28 mouse cellular contexts compared by ENCODE assay signal in genomic region chr6:114842863-114843262, GRCm38 (mm10).
DNase-seq lines count a peak whose midpoint lies in the region; ATAC-seq and TF ChIP-seq lines count a peak whose summit lies in the region.
"Had no signal": no experiment of that assay in that cellular context is flagged by ENCODE, and none has a peak within 500 bp of the region (broad histone marks: within the 10 kb centered on the region; RNA-seq: fewer than 3 reads in every experiment).

No protein-coding gene starts in this region.

- DNase-seq in hindbrain, embryonic 11.5 days (ENCODE audit: low spot score), result no peak
- DNase-seq in liver, embryonic 14.5 days (ENCODE audit: low read depth in 3 of 3, low spot score in 3 of 3), result no peak
- no peak for DNase-seq in liver
- DNase-seq in embryonic facial prominence, embryonic 14.5 days (ENCODE audit: low spot score), result no peak
- DNase-seq in stomach, postnatal 0 days (ENCODE audit: low spot score), result no peak
- no peak for DNase-seq in cerebellum, postnatal 4 days (ENCODE audit: low spot score in 2 of 2)
- no peak for DNase-seq in cerebellum, adult 8-10 months
- DNase-seq: adrenal gland, postnatal 14 days; cerebellum, postnatal 14 days; embryo, embryonic 11 days; gastrocnemius, postnatal 36 days; heart, postnatal 4 days; kidney, adult 11 months; lung, postnatal 36 days; midbrain, embryonic 14.5 days; right cerebral cortex, postnatal 4 days; thymus, adult 18-20 months; thymus, postnatal 4 days had no signal

- ATAC-seq in hindbrain, embryonic 13.5 days (ENCODE audit: low FRiP score), result no peak
- ATAC-seq in hindbrain, embryonic 11.5 days (ENCODE audit: low FRiP score), result no peak
- ATAC-seq in liver, embryonic 14.5 days (ENCODE audit: insufficient read depth), result no peak
- ATAC-seq in embryonic facial prominence, embryonic 14.5 days (ENCODE audit: low read depth), result no peak
- ATAC-seq in stomach, postnatal 0 days (ENCODE audit: low FRiP score, low TSS enrichment), result no peak
- ATAC-seq: hindbrain, embryonic 16.5 days had no signal

- H3K9ac ChIP-seq in hindbrain, embryonic 13.5 days, result no peak overlapping the region
- H3K9ac ChIP-seq in hindbrain, embryonic 11.5 days (ENCODE audit: low read depth, low read length), result no peak overlapping the region
- no peak overlapping the region for H3K9ac ChIP-seq in liver, embryonic 14.5 days (replicated peaks)
- no peak overlapping the region for H3K9ac ChIP-seq in embryonic facial prominence, embryonic 14.5 days (ENCODE audit: low read depth, low read length)
- H3K9ac ChIP-seq in stomach, postnatal 0 days (ENCODE audit: low read length), result no peak overlapping the region
- H3K9ac ChIP-seq: forebrain, embryonic 12.5 days; heart, embryonic 15.5 days; kidney, embryonic 15.5 days; limb, embryonic 13.5 days; liver, embryonic 15.5 days; lung, embryonic 15.5 days; neural tube, embryonic 13.5 days; stomach, embryonic 15.5 days had no signal

- H3K4me1 ChIP-seq in hindbrain, embryonic 13.5 days (replicated peaks), result peaks cover 44% of the 10 kb centered on the region
- peaks cover 8% of the 10 kb centered on the region; the same call in 1 of the 2 replicates for H3K4me1 ChIP-seq in hindbrain, embryonic 11.5 days (replicated peaks; ENCODE audit: control insufficient read depth, insufficient read depth, low read length)
- 0 out of 4 replicates have a peak, but pooled peaks cover 0 to 4% of the 10 kb centered on the region in 2 experiments for H3K4me1 ChIP-seq in liver, embryonic 14.5 days (replicated peaks; ENCODE audit: control insufficient read depth in 2 of 2, insufficient read depth in 2 of 2, low read length in 1 of 2)
- peaks cover 36% of the 10 kb centered on the region for H3K4me1 ChIP-seq in embryonic facial prominence, embryonic 14.5 days (ENCODE audit: control insufficient read depth, insufficient read depth, low read length)
- 0 out of 2 replicates have a peak, but pooled peaks cover 2% of the 10 kb centered on the region for H3K4me1 ChIP-seq in stomach, postnatal 0 days (replicated peaks; ENCODE audit: control insufficient read depth, insufficient read depth)

- no peaks in the 10 kb centered on the region for H3K36me3 ChIP-seq in hindbrain, embryonic 13.5 days
- no peaks in the 10 kb centered on the region for H3K36me3 ChIP-seq in hindbrain, embryonic 11.5 days (ENCODE audit: control insufficient read depth, insufficient read depth, low read length)
- H3K36me3 ChIP-seq in liver, embryonic 14.5 days (replicated peaks; ENCODE audit: control insufficient read depth, insufficient read depth, low read depth), result no peaks in the 10 kb centered on the region
- no peaks in the 10 kb centered on the region for H3K36me3 ChIP-seq in embryonic facial prominence, embryonic 14.5 days (ENCODE audit: control insufficient read depth, insufficient read depth, low read length)
- no peaks in the 10 kb centered on the region for H3K36me3 ChIP-seq in stomach, postnatal 0 days (ENCODE audit: control insufficient read depth, insufficient read depth, low read length)
- H3K36me3 ChIP-seq: forebrain, embryonic 12.5 days; heart, embryonic 15.5 days; kidney, embryonic 15.5 days; limb, embryonic 13.5 days; liver, embryonic 15.5 days; lung, embryonic 15.5 days; neural tube, embryonic 13.5 days; stomach, embryonic 15.5 days had no signal

- no peak overlapping the region for H3K4me2 ChIP-seq in hindbrain, embryonic 13.5 days
- H3K4me2 ChIP-seq in hindbrain, embryonic 11.5 days (replicated peaks; ENCODE audit: low read depth, low read length), result no peak overlapping the region
- H3K4me2 ChIP-seq in liver, embryonic 14.5 days (ENCODE audit: low read depth), result no peak overlapping the region
- no peak overlapping the region for H3K4me2 ChIP-seq in embryonic facial prominence, embryonic 14.5 days (ENCODE audit: low read depth, low read length)
- H3K4me2 ChIP-seq in stomach, postnatal 0 days (replicated peaks; ENCODE audit: low read depth), result no peak overlapping the region
- H3K4me2 ChIP-seq: forebrain, embryonic 12.5 days; heart, embryonic 15.5 days; kidney, embryonic 15.5 days; limb, embryonic 13.5 days; liver, embryonic 15.5 days; lung, embryonic 15.5 days; neural tube, embryonic 13.5 days; stomach, embryonic 15.5 days had no signal

- no peaks in the 10 kb centered on the region for H3K9me3 ChIP-seq in hindbrain, embryonic 13.5 days
- no peaks in the 10 kb centered on the region for H3K9me3 ChIP-seq in hindbrain, embryonic 11.5 days (ENCODE audit: control insufficient read depth, low read length)
- H3K9me3 ChIP-seq in liver, embryonic 14.5 days (ENCODE audit: control insufficient read depth, low read length), result no peaks in the 10 kb centered on the region
- H3K9me3 ChIP-seq in embryonic facial prominence, embryonic 14.5 days (ENCODE audit: control insufficient read depth, low read length), result peaks cover 10% of the 10 kb centered on the region; the same call in 1 of the 2 replicates
- no peaks in the 10 kb centered on the region for H3K9me3 ChIP-seq in stomach, postnatal 0 days (ENCODE audit: control insufficient read depth, low read length)
- H3K9me3 ChIP-seq: forebrain, embryonic 12.5 days; heart, embryonic 15.5 days; liver, embryonic 15.5 days; stomach, embryonic 15.5 days had no signal

- H3K4me3 ChIP-seq in hindbrain, embryonic 13.5 days, result no peak overlapping the region
- no peak overlapping the region for H3K4me3 ChIP-seq in hindbrain, embryonic 11.5 days (ENCODE audit: low read depth, low read length)
- no peak overlapping the region for H3K4me3 ChIP-seq in liver, embryonic 14.5 days (ENCODE audit: insufficient read depth in 1 of 2, low read depth in 2 of 2, low read length in 2 of 2)
- H3K4me3 ChIP-seq in embryonic facial prominence, embryonic 14.5 days (ENCODE audit: low read depth, low read length), result no peak overlapping the region
- H3K4me3 ChIP-seq in stomach, postnatal 0 days (ENCODE audit: low read depth, low read length), result no peak overlapping the region
- H3K4me3 ChIP-seq: forebrain, embryonic 12.5 days; heart, embryonic 15.5 days; kidney, embryonic 15.5 days; limb, embryonic 13.5 days; liver, embryonic 15.5 days; lung, embryonic 15.5 days; neural tube, embryonic 13.5 days; stomach, embryonic 15.5 days had no signal

- WGBS in hindbrain, embryonic 13.5 days, result 93% methylated on average over 2 of the region's 2 CpGs
- whole genome bisulfite sequencing in hindbrain, embryonic 11.5 days, result 86% methylated on average over 2 of the region's 2 CpGs
- WGBS in liver, embryonic 14.5 days (ENCODE audit: insufficient replicate concordance), result 69% methylated on average over 2 of the region's 2 CpGs
- WGBS in embryonic facial prominence, embryonic 14.5 days, result 68% methylated on average over 2 of the region's 2 CpGs
- WGBS in stomach, postnatal 0 days, result 93% methylated on average over 2 of the region's 2 CpGs

- H3K27me3 ChIP-seq in hindbrain, embryonic 13.5 days, result no peaks in the 10 kb centered on the region
- no peaks in the 10 kb centered on the region for H3K27me3 ChIP-seq in hindbrain, embryonic 11.5 days (ENCODE audit: control insufficient read depth, insufficient read depth, low read length)
- no peaks in the 10 kb centered on the region for H3K27me3 ChIP-seq in liver, embryonic 14.5 days (ENCODE audit: control insufficient read depth, insufficient read depth, low read length)
- H3K27me3 ChIP-seq in embryonic facial prominence, embryonic 14.5 days (replicated peaks; ENCODE audit: control insufficient read depth, insufficient read depth, low read length), result no peaks in the 10 kb centered on the region
- no peaks in the 10 kb centered on the region for H3K27me3 ChIP-seq in stomach, postnatal 0 days (ENCODE audit: control insufficient read depth, insufficient read depth, low read length)
- H3K27me3 ChIP-seq: forebrain, embryonic 12.5 days; heart, embryonic 15.5 days; kidney, embryonic 15.5 days; liver, embryonic 15.5 days; lung, embryonic 15.5 days; neural tube, embryonic 13.5 days; stomach, embryonic 15.5 days had no signal

- TF ChIP-seq EP300 in liver, embryonic 14.5 days (IDR thresholded peaks at IDR 0.05; ENCODE audit: low read depth), result no peak
- TF ChIP-seq EP300 in stomach, postnatal 0 days (optimal IDR thresholded peaks at IDR 0.05), result no peak

- peak; percentile 31; the same call in 1 of the 2 replicates for TF ChIP-seq CTCF in liver, embryonic 14.5 days (IDR thresholded peaks at IDR 0.05; ENCODE audit: low read depth)
- TF ChIP-seq CTCF in stomach, postnatal 0 days (IDR thresholded peaks at IDR 0.05; ENCODE audit: low read depth), result peak; percentile 38; the same call in 1 of the 2 replicates

- peak overlapping the region; percentile 62 for H3K27ac ChIP-seq in hindbrain, embryonic 13.5 days
- H3K27ac ChIP-seq in hindbrain, embryonic 11.5 days (ENCODE audit: low read depth, low read length), result no peak overlapping the region
- H3K27ac ChIP-seq in liver, embryonic 14.5 days, result no peak overlapping the region
- peak overlapping the region; percentile 12 for H3K27ac ChIP-seq in embryonic facial prominence, embryonic 14.5 days (replicated peaks; ENCODE audit: low read depth, low read length)
- no peak overlapping the region for H3K27ac ChIP-seq in stomach, postnatal 0 days (replicated peaks)
- H3K27ac ChIP-seq: heart, embryonic 15.5 days; liver, embryonic 15.5 days; lung, embryonic 15.5 days; stomach, embryonic 15.5 days had no signal

Comparison
In these comparisons a context has a peak if more than half of its experiments do, and no peak if none do; other contexts are left out.
1. H3K27ac ChIP-seq: peak in hindbrain, embryonic 13.5 days (single experiment) and embryonic facial prominence, embryonic 14.5 days (single experiment); none in hindbrain, embryonic 11.5 days (single experiment), liver, embryonic 14.5 days (single experiment) and stomach, postnatal 0 days (single experiment).